Mouse (Mus musculus): ENCODE measurements at regions not wholly inside any gene's neighbourhood (a gene's known extent, or its start where the extent isn't known, plus 50 kb on each side); places are given as distances from the start of the nearest gene placed in this dataset.

DNA sequence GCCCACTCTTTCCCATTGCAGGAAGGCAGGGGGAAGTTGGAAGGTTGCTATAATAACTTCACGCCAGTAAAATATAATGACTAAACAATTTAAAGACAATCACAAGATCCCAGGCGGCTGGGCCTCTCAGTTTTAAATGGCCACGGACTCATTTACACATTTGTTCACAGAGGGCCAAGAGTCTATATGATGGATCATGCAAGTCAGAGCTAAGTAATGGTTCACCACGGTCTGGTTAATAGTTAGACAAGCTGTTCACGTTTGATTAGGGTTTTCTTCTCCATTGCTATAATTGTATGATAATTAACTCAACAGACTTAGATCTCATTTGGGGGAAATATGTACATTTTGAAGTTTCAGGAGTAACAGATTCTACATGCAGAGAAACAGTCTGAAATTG is 170.0 kb downstream of the Ppargc1a start:
- Histone ChIP-seq H3K27ac (replicated peaks) (no peak overlapping the region), H3K4me2 (no peak overlapping the region), H3K36me3 (no peaks in the 10 kb centered on the region), H3K9me3 (no peaks in the 10 kb centered on the region), H3K27me3 (no peaks in the 10 kb centered on the region), H3K9ac (no peak overlapping the region), H3K4me3 (no peak overlapping the region), H3K4me1 (replicated peaks) (no peaks in the 10 kb centered on the region)
- WGBS, result 59% methylated on average over 5 of the region's 5 CpGs
- ATAC-seq (ENCODE audit: low FRiP score, low read depth), result no peak

DNA sequence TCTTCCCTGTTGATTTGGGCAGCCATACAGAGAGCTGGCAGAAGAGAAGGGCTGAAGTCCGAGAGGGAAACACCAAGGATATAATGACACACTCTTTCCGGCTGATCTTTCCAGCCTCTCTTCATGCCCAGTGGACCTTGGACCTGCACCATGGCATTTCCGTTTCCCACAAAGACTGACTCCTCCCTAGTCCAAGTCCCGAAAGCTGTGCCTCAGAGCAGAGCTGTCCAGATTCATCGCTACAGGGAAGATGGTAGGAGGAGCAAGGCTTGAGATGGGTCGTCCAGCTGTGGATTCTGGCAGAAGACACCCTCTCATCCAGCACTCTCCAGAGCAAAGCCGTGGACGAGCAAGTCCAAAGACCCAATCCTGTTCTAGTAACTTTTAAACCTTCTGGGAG is 176.2 kb downstream of the Ppargc1a start:
- no peak overlapping the region for H3K27ac ChIP-seq (replicated peaks)
- WGBS, result 86% methylated on average over 8 of the region's 8 CpGs
- H3K4me3 ChIP-seq, result no peak overlapping the region
- no peaks in the 10 kb centered on the region for H3K4me1 ChIP-seq (replicated peaks)
- H3K27me3 ChIP-seq, result no peaks in the 10 kb centered on the region
- ATAC-seq (ENCODE audit: low FRiP score, low read depth), result no peak
- H3K4me2 ChIP-seq, result no peak overlapping the region
- no peaks in the 10 kb centered on the region for H3K36me3 ChIP-seq
- no peaks in the 10 kb centered on the region for H3K9me3 ChIP-seq
- no peak overlapping the region for H3K9ac ChIP-seq

DNA sequence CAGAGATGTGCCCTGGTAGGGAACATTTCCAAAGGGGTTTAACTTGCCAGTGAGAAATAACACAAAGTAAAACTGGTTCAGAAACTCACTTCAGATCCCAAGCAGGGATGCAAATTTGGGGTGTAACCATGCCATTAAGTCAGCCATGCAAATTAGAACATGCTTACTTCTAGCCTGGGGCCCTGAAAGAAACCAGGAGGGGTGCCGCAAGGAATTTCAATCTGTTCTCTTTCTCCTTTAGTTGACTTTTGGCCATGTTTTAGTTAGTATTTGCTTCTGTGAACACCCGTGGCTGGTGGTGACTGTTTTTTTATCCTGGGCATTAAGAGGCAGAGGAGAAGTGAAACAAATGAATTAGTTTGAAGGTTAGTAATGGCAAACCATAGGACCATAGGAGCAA is 179.8 kb downstream of the Ppargc1a start:
- WGBS, result 57% methylated on average over 2 of the region's 2 CpGs
- no peaks in the 10 kb centered on the region for H3K9me3 ChIP-seq
- no peaks in the 10 kb centered on the region for H3K27me3 ChIP-seq
- no peak overlapping the region for H3K4me3 ChIP-seq
- H3K27ac ChIP-seq (replicated peaks), result no peak overlapping the region
- H3K4me2 ChIP-seq, result no peak overlapping the region
- H3K4me1 ChIP-seq (replicated peaks), result no peaks in the 10 kb centered on the region
- ATAC-seq (ENCODE audit: low FRiP score, low read depth), result no peak
- no peak overlapping the region for H3K9ac ChIP-seq
- H3K36me3 ChIP-seq, result no peaks in the 10 kb centered on the region

GRCm38 (mm10) chr5:51386409-51386808 is 181.1 kb downstream of the Ppargc1a start:
- Histone ChIP-seq H3K4me3 (no peak overlapping the region), H3K4me2 (no peak overlapping the region), H3K36me3 (no peaks in the 10 kb centered on the region), H3K9ac (no peak overlapping the region), H3K9me3 (no peaks in the 10 kb centered on the region), H3K27me3 (no peaks in the 10 kb centered on the region), H3K4me1 (replicated peaks) (no peaks in the 10 kb centered on the region), H3K27ac (replicated peaks) (no peak overlapping the region)
- 79% methylated on average over 3 of the region's 3 CpGs for WGBS
- ATAC-seq (ENCODE audit: low FRiP score, low read depth), result no peak

GRCm38 (mm10) chr5:51384278-51384677 is 183.2 kb downstream of the Ppargc1a start:
- no peaks in the 10 kb centered on the region for H3K36me3 ChIP-seq
- no peak for ATAC-seq (ENCODE audit: low FRiP score, low read depth)
- H3K4me3 ChIP-seq, result no peak overlapping the region
- WGBS, result 91% methylated on average over 6 of the region's 6 CpGs
- H3K27me3 ChIP-seq, result no peaks in the 10 kb centered on the region
- no peaks in the 10 kb centered on the region for H3K4me1 ChIP-seq (replicated peaks)
- H3K9me3 ChIP-seq, result no peaks in the 10 kb centered on the region
- no peak overlapping the region for H3K27ac ChIP-seq (replicated peaks)
- no peak overlapping the region for H3K9ac ChIP-seq
- H3K4me2 ChIP-seq, result no peak overlapping the region

- no peaks in the 10 kb centered on the region for H3K27me3 ChIP-seq
- no peaks in the 10 kb centered on the region for H3K4me1 ChIP-seq (replicated peaks)
- H3K9me3 ChIP-seq, result no peaks in the 10 kb centered on the region
- no peak for ATAC-seq (ENCODE audit: low FRiP score, low read depth)
- H3K9ac ChIP-seq, result no peak overlapping the region
- no peak overlapping the region for H3K27ac ChIP-seq (replicated peaks)
- WGBS, result 90% methylated on average over 1 of the region's 1 CpGs
- H3K4me3 ChIP-seq, result no peak overlapping the region
- no peaks in the 10 kb centered on the region for H3K36me3 ChIP-seq
- H3K4me2 ChIP-seq, result no peak overlapping the region
Observed at GRCm38 (mm10) chr5:51359101-51359500, 208.4 kb downstream of the Ppargc1a start.

DNA sequence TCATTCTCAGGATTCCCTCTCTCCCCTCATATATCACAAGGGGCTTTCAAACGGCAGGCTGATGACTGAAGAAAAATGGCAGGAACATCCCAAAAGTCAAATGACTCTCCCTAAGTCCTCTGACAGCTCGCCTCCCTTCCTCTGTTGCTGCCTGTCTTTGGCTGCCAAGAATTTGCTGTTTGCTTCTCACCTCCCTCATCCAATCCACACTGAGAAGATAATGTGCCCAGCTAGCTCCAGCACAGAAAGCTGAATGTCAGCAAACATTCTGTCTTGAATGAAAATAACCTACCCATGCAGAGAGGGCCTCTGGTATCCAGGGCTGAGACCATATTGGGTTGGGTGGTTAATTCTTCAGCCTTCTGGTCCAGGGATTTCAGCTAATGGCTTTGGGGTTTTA is 219.3 kb downstream of the Ppargc1a start:
- no peak overlapping the region for H3K9ac ChIP-seq
- 62% methylated on average over 2 of the region's 2 CpGs for WGBS
- H3K36me3 ChIP-seq, result no peaks in the 10 kb centered on the region
- no peaks in the 10 kb centered on the region for H3K4me1 ChIP-seq (replicated peaks)
- no peak overlapping the region for H3K4me2 ChIP-seq
- no peaks in the 10 kb centered on the region for H3K9me3 ChIP-seq
- no peak overlapping the region for H3K4me3 ChIP-seq
- H3K27me3 ChIP-seq, result no peaks in the 10 kb centered on the region
- no peak overlapping the region for H3K27ac ChIP-seq (replicated peaks)
- no peak for ATAC-seq (ENCODE audit: low FRiP score, low read depth)

GRCm38 (mm10) chr5:51329142-51329541 is 238.4 kb downstream of the Ppargc1a start:
- H3K9me3 ChIP-seq, result no peaks in the 10 kb centered on the region
- H3K36me3 ChIP-seq, result no peaks in the 10 kb centered on the region
- H3K4me3 ChIP-seq, result no peak overlapping the region
- H3K4me1 ChIP-seq (replicated peaks), result no peaks in the 10 kb centered on the region
- WGBS, result 94% methylated on average over 3 of the region's 3 CpGs
- H3K4me2 ChIP-seq, result no peak overlapping the region
- H3K27ac ChIP-seq (replicated peaks), result no peak overlapping the region
- no peak overlapping the region for H3K9ac ChIP-seq
- H3K27me3 ChIP-seq, result no peaks in the 10 kb centered on the region
- no peak for ATAC-seq (ENCODE audit: low FRiP score, low read depth)

DNA sequence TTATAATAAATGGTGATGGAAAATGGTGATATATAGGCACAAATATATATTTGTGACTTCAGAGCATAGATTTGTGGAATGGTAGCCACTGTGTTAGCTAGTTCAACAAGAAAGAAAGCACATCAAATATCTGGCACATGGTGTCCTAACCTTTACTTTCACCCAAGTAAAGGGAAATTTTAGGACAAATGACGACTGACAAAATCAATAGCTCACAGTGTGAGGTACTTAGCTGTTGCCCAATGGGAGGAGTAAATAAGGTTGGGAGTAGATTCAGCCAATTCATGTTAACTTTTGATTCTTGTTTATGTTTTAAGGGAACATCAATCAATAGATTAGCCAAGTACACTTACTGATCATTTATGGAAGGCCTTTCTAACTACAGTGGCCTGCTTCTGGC is 278.3 kb downstream of the Ppargc1a start:
- Histone ChIP-seq H3K4me2 (no peak overlapping the region), H3K36me3 (no peaks in the 10 kb centered on the region), H3K27ac (replicated peaks) (no peak overlapping the region), H3K9me3 (no peaks in the 10 kb centered on the region), H3K27me3 (no peaks in the 10 kb centered on the region), H3K4me1 (replicated peaks) (no peaks in the 10 kb centered on the region), H3K4me3 (no peak overlapping the region), H3K9ac (no peak overlapping the region)
- WGBS, result 61% methylated on average over 1 of the region's 1 CpGs
- no peak for ATAC-seq (ENCODE audit: low FRiP score, low read depth)

DNA sequence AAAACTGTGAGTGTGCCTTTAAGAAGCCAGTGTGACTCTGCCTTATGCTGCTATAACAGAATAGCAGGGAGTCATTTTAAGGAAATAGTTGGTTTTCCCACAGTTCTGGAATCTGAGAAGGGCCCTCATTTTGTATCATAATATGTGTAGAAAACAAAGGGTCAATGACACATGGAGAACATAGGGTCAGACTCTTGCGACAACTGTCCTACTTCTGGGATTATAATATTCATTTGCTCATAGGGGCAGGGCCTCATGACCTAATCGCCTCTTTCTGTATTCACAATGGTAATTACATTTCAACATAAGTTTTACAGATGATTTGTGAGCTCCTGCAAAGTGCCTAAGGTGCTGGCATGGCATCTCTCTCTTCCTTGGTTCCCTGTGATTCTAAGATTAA is 279.3 kb downstream of the Ppargc1a start:
- ATAC-seq (ENCODE audit: low FRiP score, low read depth), result no peak
- no peaks in the 10 kb centered on the region for H3K9me3 ChIP-seq
- no peaks in the 10 kb centered on the region for H3K27me3 ChIP-seq
- no peak overlapping the region for H3K4me3 ChIP-seq
- WGBS, result 81% methylated on average over 2 of the region's 2 CpGs
- no peaks in the 10 kb centered on the region for H3K36me3 ChIP-seq
- no peak overlapping the region for H3K9ac ChIP-seq
- no peak overlapping the region for H3K27ac ChIP-seq (replicated peaks)
- no peak overlapping the region for H3K4me2 ChIP-seq
- H3K4me1 ChIP-seq (replicated peaks), result no peaks in the 10 kb centered on the region

- Histone ChIP-seq H3K4me3 (no peak overlapping the region), H3K9ac (no peak overlapping the region), H3K9me3 (no peaks in the 10 kb centered on the region), H3K36me3 (no peaks in the 10 kb centered on the region), H3K27ac (replicated peaks) (no peak overlapping the region), H3K4me2 (no peak overlapping the region), H3K4me1 (replicated peaks) (no peaks in the 10 kb centered on the region), H3K27me3 (no peaks in the 10 kb centered on the region)
- ATAC-seq (ENCODE audit: low FRiP score, low read depth), result no peak
- 59% methylated on average over 2 of the region's 2 CpGs for WGBS
Observed at GRCm38 (mm10) chr5:51241156-51241555, 326.4 kb downstream of the Ppargc1a start.

GRCm38 (mm10) chr5:51234004-51234355 is 333.5 kb downstream of the Ppargc1a start:
- Histone ChIP-seq H3K9ac (no peak overlapping the region), H3K4me1 (replicated peaks) (no peaks in the 10 kb centered on the region), H3K9me3 (no peaks in the 10 kb centered on the region), H3K27me3 (no peaks in the 10 kb centered on the region), H3K4me3 (no peak overlapping the region), H3K27ac (replicated peaks) (no peak overlapping the region), H3K4me2 (no peak overlapping the region), H3K36me3 (no peaks in the 10 kb centered on the region)
- 88% methylated on average over 2 of the region's 2 CpGs for WGBS
- no peak for ATAC-seq (ENCODE audit: low FRiP score, low read depth)

GRCm38 (mm10) chr5:51233271-51234003 is 334.1 kb downstream of the Ppargc1a start:
- 63% methylated on average over 5 of the region's 5 CpGs for WGBS
- Histone ChIP-seq H3K27ac (replicated peaks) (no peak overlapping the region), H3K4me1 (replicated peaks) (no peaks in the 10 kb centered on the region), H3K9me3 (no peaks in the 10 kb centered on the region), H3K9ac (no peak overlapping the region), H3K36me3 (no peaks in the 10 kb centered on the region), H3K4me2 (no peak overlapping the region), H3K4me3 (no peak overlapping the region), H3K27me3 (no peaks in the 10 kb centered on the region)
- ATAC-seq (ENCODE audit: low FRiP score, low read depth), result no peak

Data from hindbrain, embryonic 15.5 days (tissue).